Mouse (Mus musculus) gastrocnemius, adult 18-20 months (tissue): ENCODE measurements at regions not wholly inside any gene's neighbourhood (a gene's known extent, or its start where the extent isn't known, plus 50 kb on each side); places are given as distances from the start of the nearest gene placed in this dataset.

Experiments
- DNase-seq: peaks from one replicate; pipeline ENCODE4 v3.0.0; 2021; ENCODE audit warnings: low spot score

- no peak for DNase-seq
Observed at GRCm38 (mm10) chr3:117038280-117038927, 69.6 kb upstream of the Palmd start.
